Mouse (Mus musculus) kidney, adult 2 months (tissue): ENCODE results near the gene Tgif2. TPM values are rescaled to one million over a fixed set of nuclear protein-coding genes. Genes with fewer than 3 reads are reported as not detected.

Source experiments
- DNase-seq: peaks from one replicate; pipeline ENCODE4 v3.0.0; 2021
- H3K27ac ChIP-seq: fragments of 200-500 bp; 2 replicates; pipeline ENCODE4 v1.5.1; 2012; ENCODE audit warnings: low read depth, low read length, control low read depth, inconsistent platforms; ENCODE audit not compliant: insufficient read depth
- H3K27me3 ChIP-seq: fragments of 200-500 bp; replicated peaks from 2 replicates; pipeline ENCODE4 v1.6.1; 2012; ENCODE audit warnings: mild to moderate bottlenecking, moderate library complexity, low read length, inconsistent platforms; ENCODE audit not compliant: control insufficient read depth, insufficient read depth
- H3K36me3 ChIP-seq: fragments of 200-500 bp; 2 replicates; pipeline ENCODE4 v1.6.1; 2012; ENCODE audit warnings: mild to moderate bottlenecking, moderate library complexity, low read length, inconsistent platforms; ENCODE audit not compliant: control insufficient read depth, insufficient read depth
- H3K4me1 ChIP-seq: fragments of 200-500 bp; 2 replicates; pipeline ENCODE4 v1.6.1; 2011; ENCODE audit warnings: low read length; ENCODE audit not compliant: control insufficient read depth, insufficient read depth
- H3K4me3 ChIP-seq: fragments of 200-500 bp; 2 replicates; pipeline ENCODE4 v1.5.1; 2011; ENCODE audit warnings: mild to moderate bottlenecking, low read depth, low read length, control low read depth; ENCODE audit not compliant: insufficient read depth
- CTCF ChIP-seq: fragments of 200-500 bp; conservative IDR thresholded peaks from 2 replicates; pipeline ENCODE4 v1.5.1; 2011; ENCODE audit warnings: low read depth, mild to moderate bottlenecking, control low read depth, low read length, moderate library complexity, mixed read lengths; ENCODE audit not compliant: insufficient read depth, insufficient read length
- POLR2A ChIP-seq: fragments of 200-500 bp; IDR thresholded peaks from one replicate; pipeline ENCODE4 v1.6.1; 2011; ENCODE audit warnings: low read depth, low read length, control low read depth
- WGBS: fragments of 180-500 bp; shearing (Covaris S2); methylation state at CpG from one replicate; pipeline ENCODE4 v1.1.7; 2018; 5-methylcytosine and 5-hydroxymethylcytosine counted together
- polyA plus RNA-seq: library from polyadenylated mRNA; depleted of rRNA; stranded (reverse); fragments of >200 nt; gene quantifications from 2 replicates; pipeline ENCODE4 v1.2.3, GENCODE M21; 2012

Gene Tgif2
- polyA plus RNA-seq, 1 experiment = 3.8 TPM

DNA sequence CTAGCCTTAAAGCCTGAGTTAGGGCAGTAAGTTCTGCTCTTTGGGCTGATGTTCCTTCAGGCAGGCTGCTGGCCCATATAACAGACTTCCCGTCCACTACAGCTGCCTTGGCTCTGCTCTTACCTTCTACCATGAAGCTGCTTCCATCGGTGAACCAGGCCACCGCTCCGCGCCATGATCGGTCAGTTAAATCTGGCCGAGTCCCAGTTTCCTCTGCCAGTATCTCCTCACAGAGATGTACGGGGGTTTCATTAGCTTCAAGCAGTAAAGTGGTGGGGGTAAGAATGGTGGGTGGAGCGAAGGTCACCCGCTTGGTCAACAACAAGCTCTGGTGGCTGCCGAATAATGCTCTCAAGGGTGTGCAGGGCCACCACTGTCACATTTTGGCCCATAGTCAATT, 5.5 kb upstream of the Tgif2 start:
- H3K27ac ChIP-seq = no peak overlapping the region
- TF ChIP-seq POLR2A (no peak), CTCF (no peak)
- WGBS = 96% methylated on average over 11 of the region's 11 CpGs
- H3K4me3 ChIP-seq = no peak overlapping the region
- no peaks in the 10 kb centered on the region for H3K36me3 ChIP-seq
- no peaks in the 10 kb centered on the region for H3K4me1 ChIP-seq
- DNase-seq = no peak
- no peaks in the 10 kb centered on the region for H3K27me3 ChIP-seq

DNA sequence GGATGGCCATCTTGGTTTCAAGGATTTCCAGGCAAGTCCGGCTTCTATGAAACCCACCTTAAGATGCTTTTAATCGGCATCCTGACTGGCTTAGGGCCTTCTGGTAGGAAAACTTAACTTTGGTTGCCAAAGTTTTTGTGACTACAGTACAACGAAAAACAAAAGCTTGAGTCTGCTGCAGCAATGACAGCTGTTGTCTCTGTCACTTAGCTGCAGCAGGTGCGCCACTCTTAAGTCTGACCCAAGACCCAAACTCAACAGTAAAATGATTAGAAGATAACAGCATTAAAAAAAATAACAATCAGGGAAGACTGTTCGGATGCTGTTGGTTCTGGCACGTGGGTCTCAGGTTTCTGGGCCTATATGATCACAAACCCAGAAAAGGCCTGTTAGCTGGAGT, 968 bp upstream of the Tgif2 start:
- Histone ChIP-seq H3K4me1 (0 out of 2 replicates have a peak, but pooled peaks cover 6% of the 10 kb centered on the region), H3K27ac (no peak overlapping the region), H3K36me3 (no peaks in the 10 kb centered on the region), H3K27me3 (no peaks in the 10 kb centered on the region), H3K4me3 (no peak overlapping the region)
- no peak for DNase-seq
- whole genome bisulfite sequencing = 79% methylated on average over 6 of the region's 6 CpGs
- TF ChIP-seq CTCF (no peak), POLR2A (no peak)

DNA sequence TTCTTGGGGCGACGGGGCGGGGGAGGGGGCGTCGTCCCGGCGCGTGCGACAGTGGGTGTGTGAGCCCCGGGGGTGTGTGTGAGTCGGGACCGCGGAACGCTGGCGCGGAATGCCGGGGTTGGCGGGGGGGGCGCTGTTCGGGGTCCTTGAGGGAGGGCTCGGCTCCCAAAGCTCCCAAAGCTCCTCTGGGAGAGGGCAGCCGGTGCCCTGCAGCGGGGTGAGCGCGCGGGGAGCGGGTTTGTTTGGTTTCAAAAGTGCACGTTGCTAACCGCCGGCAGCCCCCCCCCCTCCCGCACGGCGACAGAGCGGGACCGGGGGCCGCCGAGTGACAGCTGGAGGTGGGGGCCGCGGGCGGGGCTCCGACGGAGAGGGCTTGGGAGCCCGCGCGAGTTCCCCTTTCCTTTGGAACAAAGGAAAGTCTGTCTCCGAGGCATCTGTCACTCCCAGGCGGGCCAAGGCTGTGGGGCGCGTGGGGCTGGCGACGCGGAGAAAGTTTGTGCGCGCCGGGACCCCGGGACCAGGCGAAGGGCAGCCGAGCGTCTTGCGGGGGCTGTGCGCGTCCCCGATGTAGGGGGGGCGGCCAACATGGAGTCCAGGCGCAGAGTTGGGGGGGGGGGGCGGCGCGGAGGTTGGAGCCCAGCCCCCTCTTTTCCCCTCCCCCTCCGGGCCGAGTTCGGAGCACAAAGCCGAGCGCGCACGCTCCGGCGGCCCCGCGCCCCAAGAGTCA, 657 bp downstream of the Tgif2 start:
- Histone ChIP-seq H3K36me3 (no peaks in the 10 kb centered on the region), H3K27me3 (no peaks in the 10 kb centered on the region), H3K4me3 (peak overlapping the region; percentile 61), H3K27ac (no peak overlapping the region), H3K4me1 (0 out of 2 replicates have a peak, but pooled peaks cover 6% of the 10 kb centered on the region)
- DNase-seq = peak; percentile 9
- under 1% methylated on average over 74 of the region's 79 CpGs for whole genome bisulfite sequencing
- TF ChIP-seq CTCF (no peak), POLR2A (no peak)

DNA sequence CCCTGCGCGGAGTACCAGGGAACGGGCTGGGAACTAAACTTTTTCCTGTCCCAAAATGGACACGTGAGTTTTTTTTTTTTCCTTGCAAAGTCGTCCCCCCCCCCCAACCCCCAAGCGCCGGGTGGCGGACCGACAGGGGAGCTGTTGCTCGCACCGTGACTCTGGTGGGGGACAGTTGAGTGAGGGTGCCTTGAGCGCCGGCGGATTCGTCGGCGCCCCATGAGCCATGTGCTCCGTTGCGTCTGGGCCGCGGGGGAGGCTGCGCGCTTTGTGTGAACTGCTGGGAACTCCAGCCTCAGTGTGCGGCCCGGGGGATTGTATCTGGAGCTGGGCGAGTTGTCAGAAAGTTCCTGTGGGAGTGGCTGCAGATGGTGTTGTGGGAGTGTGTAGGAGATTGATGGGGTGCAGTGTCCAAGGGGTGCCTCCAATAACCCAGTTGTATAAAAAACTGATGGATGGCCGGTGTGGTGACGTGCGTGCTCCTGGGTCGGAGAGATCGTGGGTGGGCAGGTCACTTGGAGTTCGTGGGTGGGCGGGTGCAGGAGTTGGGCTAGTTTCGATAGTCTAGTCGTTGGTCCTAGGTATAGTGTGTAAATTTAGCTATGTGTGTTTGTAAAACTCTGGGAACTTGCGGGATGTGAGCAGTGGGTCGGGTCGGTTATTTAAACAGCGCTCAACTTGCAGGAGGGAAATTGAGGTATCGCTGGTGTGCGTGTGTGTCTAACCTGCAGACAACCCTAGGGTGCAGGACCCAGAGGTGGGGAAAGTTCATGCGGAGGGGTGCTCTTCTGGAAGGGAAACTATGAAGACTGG, 1.4 kb downstream of the Tgif2 start:
- H3K36me3 ChIP-seq = no peaks in the 10 kb centered on the region
- DNase-seq = peak; percentile 54
- WGBS = 1% methylated on average over 42 of the region's 42 CpGs
- H3K27ac ChIP-seq = no peak overlapping the region
- TF ChIP-seq CTCF (no peak), POLR2A (no peak)
- H3K4me1 ChIP-seq = 0 out of 2 replicates have a peak, but pooled peaks cover 6% of the 10 kb centered on the region
- H3K4me3 ChIP-seq = peak overlapping the region; percentile 61
- no peaks in the 10 kb centered on the region for H3K27me3 ChIP-seq

DNA sequence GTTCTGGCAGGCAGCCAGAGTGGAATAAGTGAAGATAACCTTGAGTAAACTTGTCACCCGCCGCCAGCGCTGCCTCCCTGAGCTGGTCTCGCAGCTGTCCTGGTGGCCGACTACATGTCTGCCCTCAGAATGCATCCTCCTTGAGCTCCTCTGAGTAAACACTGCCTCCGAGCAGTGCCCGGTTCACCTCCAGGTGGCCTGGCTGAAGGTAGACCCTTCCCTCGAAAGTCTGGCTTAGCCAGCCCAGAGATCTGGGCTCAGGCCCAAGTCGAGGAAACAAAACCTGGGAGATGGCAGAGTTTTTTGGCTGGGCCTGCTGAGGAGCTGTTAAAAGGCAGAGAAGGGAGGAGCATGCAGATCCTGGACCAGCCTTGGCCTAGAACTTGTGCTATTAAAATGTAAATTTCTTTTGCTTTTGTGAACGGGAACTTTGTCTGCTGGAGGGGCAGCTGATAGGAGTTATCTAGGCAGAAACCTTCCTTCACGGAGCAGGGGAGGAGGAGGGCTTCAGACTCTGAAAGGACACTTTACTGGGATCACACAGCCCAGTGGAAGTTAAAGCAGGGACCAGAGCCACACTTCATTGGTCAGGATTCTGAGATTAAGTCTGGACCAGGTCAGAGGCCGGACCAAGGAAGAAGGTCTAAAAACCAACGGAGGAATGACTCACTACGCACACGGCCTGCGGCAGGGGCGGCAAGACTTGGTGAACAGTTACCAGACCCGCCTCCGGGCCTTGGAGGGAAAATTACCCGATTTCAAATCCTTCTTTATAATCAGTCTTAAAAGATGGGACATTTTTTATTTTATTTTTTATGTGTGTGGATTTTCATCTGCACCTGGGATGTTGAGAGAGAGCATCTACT, 2.3 kb downstream of the Tgif2 start:
- 0 out of 2 replicates have a peak, but pooled peaks cover 6% of the 10 kb centered on the region for H3K4me1 ChIP-seq
- WGBS = 22% methylated on average over 20 of the region's 20 CpGs
- DNase-seq = peak; percentile 63

DNA sequence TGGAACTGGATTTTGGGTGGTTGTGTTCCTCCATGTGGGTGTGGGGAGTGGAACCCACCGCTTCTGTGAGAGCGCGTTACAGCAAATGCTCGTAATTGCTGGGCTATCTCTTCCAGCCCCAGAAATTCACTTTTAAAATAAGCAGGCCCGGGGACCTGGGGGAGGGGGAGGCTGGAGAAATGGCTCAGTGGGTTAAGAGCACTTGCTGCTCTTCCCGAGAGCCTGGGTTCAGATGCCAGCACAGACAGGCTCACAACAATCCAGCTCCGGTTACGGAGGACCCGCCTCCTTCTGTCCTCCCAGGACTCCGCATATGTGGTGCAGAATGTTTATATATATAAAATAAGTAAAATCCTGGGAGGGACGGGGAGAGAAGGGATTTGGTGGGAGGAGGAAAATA, 2.9 kb downstream of the Tgif2 start:
- Histone ChIP-seq H3K27me3 (no peaks in the 10 kb centered on the region), H3K27ac (no peak overlapping the region), H3K36me3 (no peaks in the 10 kb centered on the region), H3K4me1 (0 out of 2 replicates have a peak, but pooled peaks cover 6% of the 10 kb centered on the region), H3K4me3 (no peak overlapping the region)
- TF ChIP-seq CTCF = no peak
- TF ChIP-seq POLR2A = no peak
- no peak for DNase-seq
- 63% methylated on average over 11 of the region's 11 CpGs for WGBS

More for the DNA sequence above, 2.3 kb downstream of the Tgif2 start:
- Histone ChIP-seq H3K27ac (no peak overlapping the region), H3K36me3 (no peaks in the 10 kb centered on the region), H3K4me3 (no peak overlapping the region), H3K27me3 (no peaks in the 10 kb centered on the region)
- TF ChIP-seq CTCF = no peak
